Mouse (Mus musculus) kidney, postnatal 0 days (tissue): ENCODE measurements at regions not wholly inside any gene's neighbourhood (a gene's known extent, or its start where the extent isn't known, plus 50 kb on each side); places are given as distances from the start of the nearest gene placed in this dataset.

Source experiments
- ATAC-seq: fragments of 200-750 bp; cut with Nextera tagmentation; replicated peaks from 2 replicates; pipeline ENCODE4 v1.8.0; 2017; ENCODE audit warnings: low read depth, moderate number of reproducible peaks, moderate TSS enrichment, moderate library complexity; ENCODE audit not compliant: low FRiP score
- DNase-seq: peaks from one replicate; pipeline ENCODE4 v3.0.0-alpha.2; 2016; ENCODE audit warnings: low spot score
- H3K27ac ChIP-seq: fragments of 300-500 bp; sonication (generic); 2 replicates; pipeline ENCODE4 v1.5.1; 2014; ENCODE audit warnings: mild to moderate bottlenecking
- H3K27me3 ChIP-seq: fragments of 300-500 bp; sonication (generic); 2 replicates; pipeline ENCODE4 v1.6.1; 2014; ENCODE audit warnings: low read length, mixed read lengths; ENCODE audit not compliant: insufficient read depth
- H3K36me3 ChIP-seq: fragments of 300-500 bp; sonication (generic); 2 replicates; pipeline ENCODE4 v1.6.1; 2014; ENCODE audit warnings: low read length, mixed read lengths; ENCODE audit not compliant: insufficient read depth
- H3K4me1 ChIP-seq: fragments of 300-500 bp; sonication (generic); replicated peaks from 2 replicates; pipeline ENCODE4 v1.6.1; 2014; ENCODE audit warnings: antibody characterized with exemption, low read length, mixed read lengths; ENCODE audit not compliant: insufficient read depth
- H3K4me2 ChIP-seq: fragments of 300-500 bp; sonication (generic); 2 replicates; pipeline ENCODE4 v1.6.1; 2014; ENCODE audit warnings: mild to moderate bottlenecking, low read length, moderate library complexity, mixed read lengths
- H3K4me3 ChIP-seq: fragments of 300-500 bp; sonication (generic); replicated peaks from 2 replicates; pipeline ENCODE4 v1.5.1; 2014; ENCODE audit warnings: low read depth, low read length
- H3K9ac ChIP-seq: fragments of 300-500 bp; sonication (generic); 2 replicates; pipeline ENCODE4 v1.6.1; 2014; ENCODE audit warnings: low read depth, low read length
- H3K9me3 ChIP-seq: fragments of 300-500 bp; sonication (generic); replicated peaks from 2 replicates; pipeline ENCODE4 v1.6.1; 2016; ENCODE audit warnings: low read length, inconsistent platforms, mixed read lengths
- CTCF ChIP-seq: IDR thresholded peaks from 2 replicates; pipeline ENCODE4 v1.5.1; 2016; ENCODE audit warnings: antibody characterized with exemption, low read depth, mild to moderate bottlenecking, moderate library complexity
- WGBS: fragments of 180-500 bp; shearing (Covaris S2); extraction: QIAGEN DNeasy Blood & Tissue Kit; methylation state at CpG from one replicate; pipeline ENCODE4 v1.1.7; 2014; 5-methylcytosine and 5-hydroxymethylcytosine counted together

GRCm38 (mm10) chr11:117597754-117598153 is 56.3 kb upstream of the Tnrc6c start:
- Histone ChIP-seq H3K4me1 (peaks cover 12% of the 10 kb centered on the region; the same call in 1 of the 2 replicates), H3K4me2 (no peak overlapping the region), H3K9ac (no peak overlapping the region), H3K36me3 (no peaks in the 10 kb centered on the region), H3K9me3 (no peaks in the 10 kb centered on the region), H3K27me3 (no peaks in the 10 kb centered on the region), H3K27ac (no peak overlapping the region), H3K4me3 (no peak overlapping the region)
- WGBS, result 40% methylated on average over 5 of the region's 5 CpGs
- ATAC-seq (no peak), DNase-seq (no peak)
- TF ChIP-seq CTCF, result no peak

- WGBS, result 3% methylated on average over 6 of the region's 6 CpGs
- Histone ChIP-seq H3K27ac (no peak overlapping the region), H3K4me2 (0 out of 2 replicates have a peak overlapping the region, but pooled peaks have one; percentile 74), H3K4me1 (peaks cover 12% of the 10 kb centered on the region; the same call in 1 of the 2 replicates), H3K9ac (no peak overlapping the region), H3K4me3 (no peak overlapping the region), H3K36me3 (no peaks in the 10 kb centered on the region), H3K27me3 (no peaks in the 10 kb centered on the region), H3K9me3 (no peaks in the 10 kb centered on the region)
- TF ChIP-seq CTCF, result no peak
- no peak for ATAC-seq
- no peak for DNase-seq
Measured at GRCm38 (mm10) chr11:117598170-117598583, 55.9 kb upstream of the Tnrc6c start.

GRCm38 (mm10) chr11:117598610-117599009 is 55.5 kb upstream of the Tnrc6c start:
- H3K27ac ChIP-seq, result no peak overlapping the region; the same call in 1 of the 2 replicates
- no peak for TF ChIP-seq CTCF
- no peaks in the 10 kb centered on the region for H3K9me3 ChIP-seq
- H3K27me3 ChIP-seq, result no peaks in the 10 kb centered on the region
- peaks cover 12% of the 10 kb centered on the region; the same call in 1 of the 2 replicates for H3K4me1 ChIP-seq
- no peak for DNase-seq
- H3K4me2 ChIP-seq, result peak overlapping the region; percentile 74
- no peaks in the 10 kb centered on the region for H3K36me3 ChIP-seq
- H3K4me3 ChIP-seq, result peak overlapping the region; percentile 38
- H3K9ac ChIP-seq, result peak overlapping the region; percentile 31; the same call in 1 of the 2 replicates
- 4% methylated on average over 9 of the region's 9 CpGs for WGBS
- ATAC-seq, result no peak

- TF ChIP-seq CTCF, result no peak
- no peaks in the 10 kb centered on the region for H3K36me3 ChIP-seq
- WGBS, result 5% methylated on average over 16 of the region's 16 CpGs
- no peaks in the 10 kb centered on the region for H3K27me3 ChIP-seq
- no peaks in the 10 kb centered on the region for H3K9me3 ChIP-seq
- DNase-seq, result peak; percentile 23
- no peak for ATAC-seq
- no peak overlapping the region; the same call in 1 of the 2 replicates for H3K27ac ChIP-seq
- H3K4me3 ChIP-seq, result peak overlapping the region; percentile 38
- peak overlapping the region; percentile 74 for H3K4me2 ChIP-seq
- peaks cover 12% of the 10 kb centered on the region; the same call in 1 of the 2 replicates for H3K4me1 ChIP-seq
- H3K9ac ChIP-seq, result peak overlapping the region; percentile 31; the same call in 1 of the 2 replicates
Measured at GRCm38 (mm10) chr11:117599049-117599787, 54.9 kb upstream of the Tnrc6c start.

GRCm38 (mm10) chr11:117599788-117600263 is 54.3 kb upstream of the Tnrc6c start:
- 0 out of 2 replicates have a peak overlapping the region, but pooled peaks have one; percentile 31 for H3K9ac ChIP-seq
- no peaks in the 10 kb centered on the region for H3K27me3 ChIP-seq
- H3K27ac ChIP-seq, result no peak overlapping the region
- H3K9me3 ChIP-seq, result no peaks in the 10 kb centered on the region
- no peak for TF ChIP-seq CTCF
- no peaks in the 10 kb centered on the region for H3K36me3 ChIP-seq
- H3K4me2 ChIP-seq, result peak overlapping the region; percentile 74
- H3K4me1 ChIP-seq, result peaks cover 12% of the 10 kb centered on the region; the same call in 1 of the 2 replicates
- ATAC-seq (no peak), DNase-seq (peak; percentile 22)
- peak overlapping the region; percentile 38 for H3K4me3 ChIP-seq
- WGBS, result 14% methylated on average over 14 of the region's 14 CpGs

- Histone ChIP-seq H3K27me3 (no peaks in the 10 kb centered on the region), H3K4me2 (no peak overlapping the region), H3K36me3 (no peaks in the 10 kb centered on the region), H3K9ac (no peak overlapping the region), H3K9me3 (no peaks in the 10 kb centered on the region), H3K27ac (no peak overlapping the region), H3K4me3 (no peak overlapping the region), H3K4me1 (peaks cover 17% of the 10 kb centered on the region; the same call in 1 of the 2 replicates)
- ATAC-seq (no peak), DNase-seq (no peak)
- no peak for TF ChIP-seq CTCF
- WGBS, result 34% methylated on average over 5 of the region's 5 CpGs
Measured at GRCm38 (mm10) chr11:117601147-117601546, 52.9 kb upstream of the Tnrc6c start.
